Mouse (Mus musculus) spleen, adult 2 months (tissue): Measurements from ENCODE around the gene Sipa1l1. TPM values are rescaled to one million over a fixed set of nuclear protein-coding genes. Genes with fewer than 3 reads are reported as not detected.

ENCODE experiments used
- DNase-seq, 2 experiments: peaks; one replicate each; pipeline versions ENCODE4 v3.0.0 to v3.0.0-alpha.2; 2012 to 2021; ENCODE audit warnings: low spot score in 2 of 2, low read depth in 1 of 2
- H3K27ac ChIP-seq: fragments of 200-500 bp; 2 replicates; pipeline ENCODE4 v1.5.1; 2012; ENCODE audit warnings: low read length, inconsistent platforms; ENCODE audit not compliant: insufficient read depth
- H3K27me3 ChIP-seq: fragments of 200-500 bp; 2 replicates; pipeline ENCODE4 v1.6.1; 2012; ENCODE audit warnings: mild to moderate bottlenecking, moderate library complexity, low read length, inconsistent platforms; ENCODE audit not compliant: control insufficient read depth, insufficient read depth
- H3K36me3 ChIP-seq: fragments of 200-500 bp; 2 replicates; pipeline ENCODE4 v1.6.1; 2012; ENCODE audit warnings: mild to moderate bottlenecking, low read length, inconsistent platforms; ENCODE audit not compliant: control insufficient read depth, insufficient read depth
- H3K4me1 ChIP-seq: fragments of 200-500 bp; 2 replicates; pipeline ENCODE4 v1.6.1; 2011; ENCODE audit warnings: inconsistent platforms; ENCODE audit not compliant: control insufficient read depth, insufficient read depth, insufficient read length
- H3K4me3 ChIP-seq: fragments of 200-500 bp; 2 replicates; pipeline ENCODE4 v1.5.1; 2011; ENCODE audit warnings: mild to moderate bottlenecking, inconsistent platforms; ENCODE audit not compliant: insufficient read depth, insufficient read length; ENCODE audit errors: extremely low read depth
- CTCF ChIP-seq: fragments of 200-500 bp; IDR thresholded peaks from 2 replicates; pipeline ENCODE4 v1.5.1; 2011; ENCODE audit warnings: mild to moderate bottlenecking, inconsistent platforms; ENCODE audit not compliant: insufficient read depth, insufficient read length, insufficient replicate concordance; ENCODE audit errors: extremely low read depth
- POLR2A ChIP-seq: fragments of 200-500 bp; IDR thresholded peaks from 2 replicates; pipeline ENCODE4 v1.6.1; 2011; ENCODE audit warnings: low read depth, low read length, inconsistent platforms
- whole genome bisulfite sequencing: fragments of 180-500 bp; shearing (Covaris S2); methylation state at CpG from one replicate; pipeline ENCODE4 v1.1.7; 2018; 5-methylcytosine and 5-hydroxymethylcytosine counted together
- polyA plus RNA-seq: library from polyadenylated mRNA; depleted of rRNA; stranded (reverse); fragments of >200 nt; gene quantifications from 2 replicates; pipeline ENCODE4 v1.2.3, GENCODE M21; 2012

Sipa1l1 gene
- polyA plus RNA-seq, 1 experiment: 17.1 TPM

DNA sequence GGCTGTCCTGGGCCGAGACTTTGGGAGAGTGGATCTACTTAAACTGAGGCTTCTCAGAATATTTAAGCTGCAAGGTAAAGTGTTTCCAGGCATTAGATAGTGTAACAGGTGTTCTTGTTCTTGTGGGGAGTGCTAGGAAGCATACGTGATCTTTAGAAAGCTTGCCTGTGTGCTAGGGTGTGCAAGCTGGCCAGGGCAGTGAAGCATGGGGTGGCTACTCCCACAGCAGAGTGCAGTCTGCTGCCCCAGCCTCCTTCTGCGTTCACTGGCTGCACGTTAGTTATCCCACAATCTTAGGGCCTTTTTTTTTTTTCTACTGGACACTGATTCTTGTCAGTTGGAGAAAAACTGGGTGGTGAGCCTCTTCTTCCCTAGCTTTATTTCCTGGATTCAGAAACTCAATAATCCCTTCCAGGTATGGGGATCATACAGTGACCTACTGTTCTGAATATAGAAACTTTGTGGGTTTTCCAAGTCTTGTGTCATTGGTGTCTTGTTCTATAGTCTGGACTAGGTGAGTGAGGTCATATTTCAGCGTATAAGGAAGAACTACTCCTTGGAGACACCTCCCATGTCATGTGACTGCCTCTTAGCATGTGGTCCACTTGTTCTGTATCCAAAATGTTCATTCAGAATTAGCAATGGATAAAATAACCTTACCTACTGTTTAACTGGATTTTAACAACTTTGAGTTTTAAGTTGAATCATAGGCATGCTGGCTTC, 51.4 kb downstream of the Sipa1l1 start:
- Histone ChIP-seq H3K4me3 (no peak overlapping the region), H3K36me3 (no peaks in the 10 kb centered on the region), H3K27me3 (no peaks in the 10 kb centered on the region), H3K4me1 (peaks cover 14% of the 10 kb centered on the region), H3K27ac (no peak overlapping the region)
- TF ChIP-seq POLR2A (no peak), CTCF (no peak)
- no peak for DNase-seq
- WGBS: 91% methylated on average over 5 of the region's 5 CpGs

DNA sequence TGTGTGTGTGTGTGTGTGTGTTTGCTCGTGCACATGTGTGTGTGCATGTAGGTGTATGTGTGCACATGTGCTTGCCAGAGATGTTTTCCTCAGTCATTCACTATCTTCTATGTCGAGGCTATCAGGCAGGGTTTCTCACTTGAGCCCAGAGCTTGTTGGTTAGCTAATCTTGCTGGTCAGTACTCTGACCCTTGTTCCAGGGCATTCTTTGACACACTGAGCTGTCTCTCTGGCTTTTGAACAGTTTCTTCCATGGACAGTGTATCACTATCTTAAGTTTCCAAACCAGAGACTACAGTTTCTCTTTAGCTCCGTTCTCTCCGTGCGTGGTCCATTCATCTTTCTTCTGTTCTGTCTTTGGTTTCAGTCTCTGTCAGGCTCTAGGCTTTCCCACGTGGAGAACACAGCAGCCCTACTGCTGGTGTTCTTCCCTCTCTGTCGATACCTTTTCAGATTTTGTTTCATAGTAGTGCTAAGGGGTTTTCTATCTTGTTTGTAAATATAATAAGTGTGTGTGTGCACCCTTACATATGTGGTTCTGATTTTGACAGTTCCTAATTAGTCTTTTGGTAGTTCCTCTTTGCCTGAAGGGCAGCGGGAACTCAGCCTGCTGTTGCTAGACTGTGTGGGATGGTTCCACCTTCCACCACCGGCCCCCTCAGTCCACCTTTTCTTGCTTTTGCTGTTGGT, 54.2 kb downstream of the Sipa1l1 start:
- H3K4me3 ChIP-seq: no peak overlapping the region
- no peak overlapping the region for H3K27ac ChIP-seq
- TF ChIP-seq CTCF (no peak), POLR2A (no peak)
- no peaks in the 10 kb centered on the region for H3K36me3 ChIP-seq
- no peak for DNase-seq
- no peaks in the 10 kb centered on the region for H3K27me3 ChIP-seq
- peaks cover 20% of the 10 kb centered on the region for H3K4me1 ChIP-seq
- 30% methylated on average over 9 of the region's 9 CpGs for WGBS

DNA sequence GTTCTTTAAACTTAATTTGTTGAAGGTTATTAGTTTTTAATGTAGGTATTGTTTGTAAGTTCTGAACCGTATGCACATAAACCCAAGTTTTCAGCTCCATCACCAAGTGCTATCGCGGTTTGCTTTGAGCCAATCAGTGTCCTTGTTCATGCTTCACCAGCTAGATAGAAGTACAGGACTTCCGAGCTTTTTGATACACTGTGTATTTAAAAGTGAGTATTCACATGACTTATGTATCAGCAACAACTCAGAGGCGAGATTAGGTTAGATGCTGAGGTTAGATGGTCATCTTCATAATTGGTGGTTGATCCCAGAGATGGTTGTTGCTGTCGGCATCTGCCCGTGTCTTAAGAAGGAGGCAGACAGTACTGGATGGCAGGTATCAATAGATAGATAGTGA, 55.7 kb downstream of the Sipa1l1 start:
- no peak for DNase-seq
- Histone ChIP-seq H3K36me3 (no peaks in the 10 kb centered on the region), H3K4me1 (peaks cover 20% of the 10 kb centered on the region), H3K4me3 (no peak overlapping the region), H3K27me3 (no peaks in the 10 kb centered on the region), H3K27ac (peak overlapping the region; percentile 17; the same call in 1 of the 2 replicates)
- 93% methylated on average over 7 of the region's 7 CpGs for WGBS
- TF ChIP-seq POLR2A (no peak), CTCF (no peak)

DNA sequence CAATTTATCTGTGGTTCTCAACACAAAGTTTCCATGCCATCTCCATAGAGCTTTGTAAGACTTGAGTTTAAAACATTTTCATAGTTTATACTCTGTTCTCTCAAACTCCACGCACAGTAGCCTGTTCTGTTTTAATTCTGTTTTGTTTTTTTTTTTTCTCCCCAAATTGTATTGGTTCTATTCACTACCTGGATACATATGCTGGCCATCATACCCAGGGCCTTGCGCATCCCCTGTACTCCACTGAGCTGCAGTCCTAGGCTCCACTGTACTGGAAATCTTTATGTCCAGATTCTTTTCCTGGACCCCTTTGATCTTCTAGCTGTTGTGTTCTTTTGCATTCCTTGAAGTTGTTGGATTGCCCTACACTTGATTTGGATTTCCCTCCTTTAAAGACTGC, 56.2 kb downstream of the Sipa1l1 start:
- no peak for TF ChIP-seq CTCF
- no peak for TF ChIP-seq POLR2A
- Histone ChIP-seq H3K27ac (peak overlapping the region; percentile 62), H3K4me1 (peaks cover 20% of the 10 kb centered on the region)

DNA sequence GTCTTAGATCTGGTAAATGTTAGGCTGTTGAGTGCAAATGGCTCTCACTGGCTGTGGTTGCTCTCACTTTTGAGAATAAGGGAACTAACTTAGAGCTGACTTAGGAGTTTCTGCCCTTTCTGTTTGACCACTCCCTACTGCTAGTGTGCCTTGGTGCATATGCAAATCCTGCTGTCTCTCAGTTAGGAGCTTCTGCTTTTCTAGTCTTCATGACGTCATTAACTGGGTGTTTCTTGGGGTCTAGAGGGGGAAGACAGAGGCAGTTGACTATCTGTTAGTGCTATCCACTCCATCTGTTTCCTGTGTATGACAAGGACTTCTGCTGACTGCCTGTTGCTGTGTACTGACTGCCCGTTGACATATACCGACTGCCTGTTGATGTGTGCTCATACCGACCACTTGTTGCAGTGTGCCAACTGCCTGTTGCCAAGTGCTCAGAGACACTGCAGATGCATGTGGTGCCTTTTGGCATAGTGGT, 56.7 kb downstream of the Sipa1l1 start:
- peak overlapping the region; percentile 78 for H3K27ac ChIP-seq
- no peak for TF ChIP-seq CTCF
- 0 out of 2 replicates have a peak, but pooled peaks have one; percentile 2 for TF ChIP-seq POLR2A
- no peak overlapping the region for H3K4me3 ChIP-seq
- peaks cover 20% of the 10 kb centered on the region for H3K4me1 ChIP-seq
- H3K36me3 ChIP-seq: no peaks in the 10 kb centered on the region
- 3% methylated on average over 4 of the region's 4 CpGs for WGBS
- no peaks in the 10 kb centered on the region for H3K27me3 ChIP-seq
- DNase-seq: peak; percentile 44 to 96

More for the DNA sequence above, 56.2 kb downstream of the Sipa1l1 start:
- Histone ChIP-seq H3K36me3 (no peaks in the 10 kb centered on the region), H3K4me3 (no peak overlapping the region), H3K27me3 (no peaks in the 10 kb centered on the region)
- WGBS: 88% methylated on average over 2 of the region's 2 CpGs
- DNase-seq: no peak

DNA sequence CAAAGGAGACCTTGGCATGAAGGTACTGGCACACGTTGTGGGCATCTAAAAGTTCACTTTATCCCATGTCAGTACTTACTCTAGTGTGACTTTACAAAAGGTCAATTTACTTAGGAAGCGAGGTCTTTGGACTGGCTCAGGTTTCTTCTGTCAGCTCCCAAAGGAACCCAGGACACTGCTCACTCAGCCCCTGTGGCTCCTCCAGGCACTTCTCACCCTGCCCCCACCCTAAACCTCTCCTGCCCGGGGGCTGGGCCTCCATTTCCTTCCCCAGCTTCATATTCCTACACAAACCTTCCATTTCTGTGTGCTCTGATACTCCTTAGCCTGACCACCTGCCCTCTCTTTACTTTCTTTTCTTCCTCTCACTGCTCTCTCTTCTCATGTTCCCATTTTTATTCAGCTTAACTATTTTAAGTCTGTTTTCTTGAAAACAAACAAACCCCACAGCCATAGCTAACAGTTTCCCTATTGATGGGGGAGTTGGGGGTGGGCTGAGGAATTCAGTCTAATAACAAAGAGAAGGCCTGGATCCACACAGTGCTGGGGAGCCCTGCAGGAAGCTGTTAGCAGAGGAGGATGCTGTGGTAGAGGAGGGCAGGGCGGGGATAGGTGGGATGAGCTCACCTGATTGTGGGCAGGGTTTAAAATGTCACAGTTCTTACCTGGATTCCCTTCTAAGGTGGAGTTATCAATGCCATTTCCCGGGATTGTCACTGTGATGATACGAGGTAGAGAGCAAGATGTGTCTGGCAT, 57.4 kb downstream of the Sipa1l1 start:
- no peak overlapping the region for H3K4me3 ChIP-seq
- 57% methylated on average over 6 of the region's 6 CpGs for WGBS
- TF ChIP-seq CTCF: no peak
- TF ChIP-seq POLR2A: no peak
- H3K4me1 ChIP-seq: peaks cover 20% of the 10 kb centered on the region
- no peaks in the 10 kb centered on the region for H3K36me3 ChIP-seq
- H3K27ac ChIP-seq: peak overlapping the region; percentile 78
- DNase-seq: no peak
- no peaks in the 10 kb centered on the region for H3K27me3 ChIP-seq

DNA sequence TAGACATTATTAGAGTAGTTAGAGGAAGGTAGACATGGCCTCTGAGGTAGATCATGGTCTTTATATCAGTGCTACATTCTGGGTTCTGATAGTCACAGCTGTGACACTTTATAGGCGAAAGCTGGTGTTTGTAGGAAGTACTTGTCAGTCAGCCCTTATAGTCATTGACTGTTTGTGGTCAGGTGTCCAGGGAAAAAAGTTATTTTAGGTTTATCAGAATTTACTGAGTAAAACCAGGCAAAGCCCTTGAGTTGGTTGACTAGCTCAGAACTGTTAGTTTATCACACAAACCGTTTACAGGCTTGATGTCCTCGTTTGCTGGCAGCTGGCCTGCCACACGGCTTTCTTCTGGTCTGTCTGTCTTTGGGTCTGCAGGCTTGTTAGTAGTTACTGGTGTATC, 61.0 kb downstream of the Sipa1l1 start:
- 56% methylated on average over 4 of the region's 4 CpGs for WGBS
- Histone ChIP-seq H3K27ac (no peak overlapping the region), H3K27me3 (no peaks in the 10 kb centered on the region), H3K4me1 (peaks cover 9% of the 10 kb centered on the region), H3K36me3 (peaks cover 2% of the 10 kb centered on the region; the same call in 1 of the 2 replicates), H3K4me3 (no peak overlapping the region)
- DNase-seq: no peak
- TF ChIP-seq CTCF: no peak
- TF ChIP-seq POLR2A: no peak
